23 mouse cellular contexts compared by ENCODE assay signal in the genomic region with DNA sequence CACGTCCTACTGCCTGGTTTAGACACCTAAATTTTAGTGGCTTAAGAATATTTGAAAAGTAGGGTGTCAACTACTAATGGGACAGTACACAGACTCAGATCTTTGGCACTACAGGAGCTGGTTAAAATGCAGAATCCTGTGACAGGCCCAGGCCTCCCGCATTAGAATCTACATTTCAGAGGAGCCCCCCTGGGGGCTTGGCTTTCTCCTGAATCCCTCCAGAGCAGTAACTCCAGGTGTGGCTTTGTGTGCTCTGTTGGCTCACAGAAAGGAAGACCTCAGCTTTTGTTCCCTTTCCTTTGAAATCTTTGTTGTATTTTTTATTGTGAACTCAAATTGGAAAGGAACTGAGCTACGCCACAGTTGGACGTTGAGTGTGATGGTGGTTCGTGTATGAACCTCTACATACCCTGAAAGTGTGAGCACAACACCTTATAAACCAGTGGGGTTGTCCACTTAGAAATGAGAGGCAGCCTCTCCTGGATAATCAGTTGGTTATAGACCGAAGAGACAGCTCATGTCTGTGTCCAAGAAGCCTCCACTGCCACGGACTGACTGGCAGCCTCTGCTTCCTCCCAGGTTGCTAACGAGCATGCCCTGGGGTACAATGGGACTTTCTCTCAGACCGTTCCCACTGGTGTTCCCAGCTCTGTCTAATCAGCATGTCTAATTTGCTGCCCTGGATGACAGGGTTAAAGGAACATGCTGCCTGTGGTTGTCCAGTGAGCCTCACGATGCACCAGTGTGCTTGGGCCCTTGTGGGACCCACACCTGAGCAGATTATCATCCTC. TPM values are rescaled to one million over a fixed set of nuclear protein-coding genes. Genes with fewer than 3 reads are reported as not detected.
A peak's percentile ranks its signal among the peaks of the same experiment; 100 is the strongest.
DNase-seq lines count a peak whose midpoint lies in the region; ATAC-seq lines count a peak whose summit lies in the region.
"Had no signal": no experiment of that assay in that cellular context is flagged by ENCODE, and none has a peak within 500 bp of the region (broad histone marks: within the 10 kb centered on the region; RNA-seq: fewer than 3 reads in every experiment).

No protein-coding gene starts in this region.

- peaks cover 23% of the 10 kb centered on the region for H3K4me1 ChIP-seq in hindbrain, embryonic 12.5 days
- peaks cover 4% of the 10 kb centered on the region; the same call in 1 of the 2 replicates for H3K4me1 ChIP-seq in hindbrain, embryonic 16.5 days (ENCODE audit: control insufficient read depth, insufficient read depth, low read depth, low read length)
- H3K4me1 ChIP-seq: megakaryocyte, embryonic 14.5 days had no signal

- WGBS in hindbrain, embryonic 12.5 days = 18% methylated on average over 10 of the region's 10 CpGs
- 25% methylated on average over 10 of the region's 10 CpGs for WGBS in hindbrain, embryonic 16.5 days

- no peak overlapping the region for H3K4me3 ChIP-seq in hindbrain, embryonic 12.5 days
- H3K4me3 ChIP-seq in hindbrain, embryonic 16.5 days (ENCODE audit: low read length) = no peak overlapping the region
- H3K4me3 ChIP-seq: hindbrain, embryonic 15.5 days; left cerebral cortex, adult 2 months; megakaryocyte, embryonic 14.5 days had no signal

- ATAC-seq in hindbrain, embryonic 12.5 days (ENCODE audit: low FRiP score) = peak; percentile 33; the same call in 1 of the 2 replicates
- ATAC-seq in hindbrain, embryonic 16.5 days = no peak
- ATAC-seq in monocyte, adult 5-6 weeks (replicated peaks; ENCODE audit: insufficient number of reproducible peaks, low FRiP score, low TSS enrichment, poor library complexity, severe bottlenecking) = 0 out of 2 replicates have a peak, but pooled peaks have one; percentile 5
- ATAC-seq: intestine, embryonic 16.5 days; Patski had no signal

- DNase-seq in ES-CJ7 (ENCODE audit: low read depth, low spot score) (peak; percentile 68), ZHBTc4 (ENCODE audit: low read depth, low spot score) (peak; percentile 89)
- DNase-seq in urinary bladder, postnatal 14 days (ENCODE audit: low spot score) = no peak
- DNase-seq in testis, postnatal 14 days (ENCODE audit: low spot score) = no peak
- DNase-seq: adrenal gland, postnatal 14 days; cerebellum, adult 11 months; cerebellum, postnatal 25 days; gastrocnemius, postnatal 25 days; kidney, postnatal 36 days; layer of hippocampus, adult 9-11 months; lung, adult 18-20 months; lung, postnatal 14 days; right cerebral cortex, postnatal 14 days; spleen, adult 18-20 months had no signal

- H3K9me3 ChIP-seq in hindbrain, embryonic 12.5 days (replicated peaks) = no peaks in the 10 kb centered on the region
- H3K9me3 ChIP-seq in hindbrain, embryonic 16.5 days (ENCODE audit: control insufficient read depth, low read length) = no peaks in the 10 kb centered on the region
- H3K9me3 ChIP-seq: hindbrain, embryonic 15.5 days; megakaryocyte, embryonic 14.5 days had no signal

- no peak overlapping the region for H3K4me2 ChIP-seq in hindbrain, embryonic 12.5 days (replicated peaks)
- no peak overlapping the region for H3K4me2 ChIP-seq in hindbrain, embryonic 16.5 days (ENCODE audit: low read length)
- H3K4me2 ChIP-seq: hindbrain, embryonic 15.5 days; liver, embryonic 11.5 days had no signal

- H3K36me3 ChIP-seq in hindbrain, embryonic 12.5 days = no peaks in the 10 kb centered on the region
- no peaks in the 10 kb centered on the region for H3K36me3 ChIP-seq in hindbrain, embryonic 16.5 days (ENCODE audit: control insufficient read depth, insufficient read depth, low read length)
- H3K36me3 ChIP-seq: hindbrain, embryonic 15.5 days had no signal

- peaks cover 6% of the 10 kb centered on the region; the same call in 1 of the 2 replicates for H3K27me3 ChIP-seq in hindbrain, embryonic 12.5 days
- no peaks in the 10 kb centered on the region for H3K27me3 ChIP-seq in hindbrain, embryonic 16.5 days (replicated peaks; ENCODE audit: control insufficient read depth, insufficient read depth, low read length)
- H3K27me3 ChIP-seq: hindbrain, embryonic 15.5 days had no signal

- no peak overlapping the region for H3K9ac ChIP-seq in hindbrain, embryonic 12.5 days
- no peak overlapping the region for H3K9ac ChIP-seq in hindbrain, embryonic 16.5 days (ENCODE audit: low read depth, low read length)
- H3K9ac ChIP-seq: hindbrain, embryonic 15.5 days had no signal

- peak overlapping the region; percentile 23 for H3K27ac ChIP-seq in hindbrain, embryonic 12.5 days
- no peak overlapping the region for H3K27ac ChIP-seq in hindbrain, embryonic 16.5 days (ENCODE audit: low read depth, low read length)
- H3K27ac ChIP-seq: hindbrain, embryonic 15.5 days; left cerebral cortex, adult 2 months had no signal

RNA-seq across cellular contexts. Expression of gene Rasgef1b, which starts 9.3 kb away (rescaled TPM):
- 25.9 and 30.5 TPM in 2 replicates for polyA plus RNA-seq in hindbrain, embryonic 12.5 days (2016; fragmentation: Nextera tagmentation; extraction: Ambion mirVana)
- 43.5 and 45.7 TPM in 2 replicates for polyA plus RNA-seq in hindbrain, embryonic 16.5 days (2015; fragmentation: Nextera tagmentation; extraction: Ambion mirVana)
- 25.8 to 86.0 TPM (median 57.6 TPM) in 3 replicates for total RNA-seq in monocyte, adult 5-6 weeks (2017)

Comparison
In these comparisons a context has a peak if more than half of its experiments do, and no peak if none do; other contexts are left out.
1. DNase-seq: peak in ES-CJ7 (single experiment) and ZHBTc4 (single experiment); none in urinary bladder, postnatal 14 days (single experiment) and testis, postnatal 14 days (single experiment).